Mouse (Mus musculus) cortical plate, adult 2 months (tissue): ENCODE results near the gene Rbm48. TPM values are rescaled to one million over a fixed set of nuclear protein-coding genes. Genes with fewer than 3 reads are reported as not detected.

ENCODE experiments used
- H3K27ac ChIP-seq: fragments of 200-500 bp; 2 replicates; pipeline ENCODE4 v1.5.1; 2012; ENCODE audit warnings: low read length, control low read depth, inconsistent platforms; ENCODE audit not compliant: insufficient read depth
- H3K4me1 ChIP-seq: fragments of 200-500 bp; 2 replicates; pipeline ENCODE4 v1.6.1; 2011; ENCODE audit warnings: low read length; ENCODE audit not compliant: control insufficient read depth, insufficient read depth
- H3K4me3 ChIP-seq: fragments of 200-500 bp; 2 replicates; pipeline ENCODE4 v1.5.1; 2011; ENCODE audit warnings: mild to moderate bottlenecking, low read length, control low read depth; ENCODE audit not compliant: insufficient read depth
- CTCF ChIP-seq: fragments of 200-500 bp; IDR thresholded peaks from 2 replicates; pipeline ENCODE4 v1.5.1; 2011; ENCODE audit warnings: mild to moderate bottlenecking, control low read depth, low read length; ENCODE audit not compliant: insufficient read depth; ENCODE audit errors: extremely low read depth
- POLR2A ChIP-seq: fragments of 200-500 bp; IDR thresholded peaks from 2 replicates; pipeline ENCODE4 v1.6.1; 2011; ENCODE audit warnings: mild to moderate bottlenecking, low read length, control low read depth; ENCODE audit not compliant: insufficient read depth; ENCODE audit errors: extremely low read depth
- polyA plus RNA-seq: library from polyadenylated mRNA; depleted of rRNA; stranded (reverse); fragments of >200 nt; gene quantifications from 2 replicates; pipeline ENCODE4 v1.2.3, GENCODE M21; 2012

Gene Rbm48
- polyA plus RNA-seq, 1 experiment, result 11.0 TPM

DNA sequence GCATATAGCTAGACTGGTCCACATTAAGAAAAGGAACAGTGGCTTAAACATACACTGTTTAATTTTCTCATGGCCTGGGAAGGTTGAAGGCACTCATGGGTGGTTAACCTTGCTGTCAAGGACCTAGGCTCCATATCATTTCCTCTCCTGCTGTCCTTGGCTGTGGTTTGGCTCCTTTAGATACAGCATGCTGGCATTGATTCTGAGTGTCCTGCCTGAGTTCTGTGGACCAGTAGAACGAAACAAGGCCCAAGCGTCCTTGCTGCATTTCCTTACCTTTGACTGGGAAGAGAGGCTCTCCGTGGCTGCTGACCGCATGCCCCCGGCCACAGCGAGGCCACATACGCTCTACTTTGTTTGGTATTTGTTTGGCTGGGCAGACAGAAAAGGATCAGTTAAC lies 12.9 kb upstream of the Rbm48 start:
- TF ChIP-seq CTCF (no peak), POLR2A (no peak)
- H3K27ac ChIP-seq, result no peak overlapping the region
- no peaks in the 10 kb centered on the region for H3K4me1 ChIP-seq
- no peak overlapping the region for H3K4me3 ChIP-seq

- Histone ChIP-seq H3K4me1 (no peaks in the 10 kb centered on the region), H3K27ac (no peak overlapping the region), H3K4me3 (no peak overlapping the region)
- no peak for TF ChIP-seq POLR2A
- TF ChIP-seq CTCF, result no peak
Observed at GRCm38 (mm10) chr5:3607114-3607513, 10.7 kb upstream of the Rbm48 start.

GRCm38 (mm10) chr5:3600790-3601189 lies 4.4 kb upstream of the Rbm48 start:
- TF ChIP-seq POLR2A (no peak), CTCF (no peak)
- Histone ChIP-seq H3K4me1 (peaks cover 1% of the 10 kb centered on the region; the same call in 1 of the 2 replicates), H3K27ac (no peak overlapping the region), H3K4me3 (no peak overlapping the region)

DNA sequence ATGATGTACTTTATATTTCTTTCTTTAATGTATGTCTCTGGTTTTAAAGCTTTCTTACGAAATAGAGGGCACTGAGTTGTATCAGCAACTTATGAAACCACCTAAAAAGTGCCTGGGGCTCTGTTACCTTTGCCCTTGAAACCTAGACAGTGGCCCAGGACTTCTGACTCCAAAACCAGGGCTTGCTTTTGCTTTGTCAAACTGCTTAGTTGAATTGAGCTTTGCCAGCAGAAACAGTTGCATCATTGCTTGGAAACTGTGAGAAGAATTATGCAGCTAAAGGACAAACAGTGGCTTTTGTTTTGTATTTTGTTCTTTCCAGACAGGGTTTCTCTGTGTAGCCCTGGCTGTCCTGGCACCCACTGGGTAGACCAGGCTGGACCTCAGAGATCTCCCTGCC lies 3.9 kb upstream of the Rbm48 start:
- H3K4me3 ChIP-seq, result no peak overlapping the region
- no peak overlapping the region for H3K27ac ChIP-seq
- peaks cover 1% of the 10 kb centered on the region; the same call in 1 of the 2 replicates for H3K4me1 ChIP-seq
- TF ChIP-seq CTCF (no peak), POLR2A (no peak)

GRCm38 (mm10) chr5:3598766-3599165 lies 2.4 kb upstream of the Rbm48 start:
- TF ChIP-seq POLR2A (no peak), CTCF (no peak)
- Histone ChIP-seq H3K27ac (no peak overlapping the region), H3K4me3 (no peak overlapping the region), H3K4me1 (peaks cover 5% of the 10 kb centered on the region)

DNA sequence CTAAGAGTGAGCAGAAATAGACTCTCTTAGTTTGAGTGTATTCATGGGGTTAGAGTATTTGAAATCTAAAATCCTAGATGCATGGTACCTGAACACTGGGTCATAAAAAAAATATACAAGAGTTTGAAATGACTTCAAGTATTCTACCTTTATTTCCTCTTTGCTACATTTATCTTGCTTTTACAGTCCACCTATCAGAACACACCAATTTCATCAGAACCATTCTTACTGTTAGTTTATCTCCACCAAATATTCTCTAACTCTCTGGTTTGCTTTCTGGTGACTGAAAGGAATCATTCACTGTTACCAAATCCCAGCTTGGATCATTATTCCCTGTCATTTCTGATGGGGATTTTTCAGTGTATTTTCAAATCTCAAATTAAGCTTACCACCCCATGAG lies 786 bp upstream of the Rbm48 start:
- TF ChIP-seq CTCF (no peak), POLR2A (no peak)
- Histone ChIP-seq H3K27ac (no peak overlapping the region), H3K4me3 (peak overlapping the region; percentile 80; the same call in 1 of the 2 replicates), H3K4me1 (peaks cover 5% of the 10 kb centered on the region)

- peaks cover 5% of the 10 kb centered on the region for H3K4me1 ChIP-seq
- TF ChIP-seq POLR2A (peak; percentile 56), CTCF (no peak)
- H3K4me3 ChIP-seq, result peak within 1 kb of the TSS; percentile 80
- H3K27ac ChIP-seq, result peak within 1 kb of the TSS; percentile 80
Observed at GRCm38 (mm10) chr5:3595693-3596398, 539 bp downstream of the Rbm48 start, which contains the start of gene Pex1. Gene Pex1, plus strand, starts transcription at chr5:3596066.

DNA sequence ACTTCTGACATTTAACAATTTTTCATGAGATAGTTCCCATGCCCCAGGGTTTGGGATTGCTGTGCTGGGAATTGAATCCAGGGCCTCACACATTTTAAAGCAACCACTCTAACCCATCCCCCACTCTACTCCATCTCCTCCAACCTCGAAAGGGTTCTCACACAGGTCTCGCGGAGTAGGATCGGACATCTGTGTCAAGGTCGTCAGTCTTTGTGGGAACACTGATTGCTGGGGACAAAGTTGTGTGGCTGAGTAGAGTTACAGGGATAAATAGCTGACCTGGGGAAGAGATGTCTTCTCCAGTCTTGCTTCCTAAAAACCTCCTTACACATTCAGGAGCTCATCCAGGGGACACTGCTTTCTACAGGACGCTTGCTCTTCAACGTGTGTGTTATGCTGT lies 17.3 kb downstream of the Rbm48 start:
- Histone ChIP-seq H3K4me3 (no peak overlapping the region), H3K4me1 (peaks cover 5% of the 10 kb centered on the region; the same call in 1 of the 2 replicates), H3K27ac (no peak overlapping the region)
- TF ChIP-seq POLR2A (no peak), CTCF (no peak)

DNA sequence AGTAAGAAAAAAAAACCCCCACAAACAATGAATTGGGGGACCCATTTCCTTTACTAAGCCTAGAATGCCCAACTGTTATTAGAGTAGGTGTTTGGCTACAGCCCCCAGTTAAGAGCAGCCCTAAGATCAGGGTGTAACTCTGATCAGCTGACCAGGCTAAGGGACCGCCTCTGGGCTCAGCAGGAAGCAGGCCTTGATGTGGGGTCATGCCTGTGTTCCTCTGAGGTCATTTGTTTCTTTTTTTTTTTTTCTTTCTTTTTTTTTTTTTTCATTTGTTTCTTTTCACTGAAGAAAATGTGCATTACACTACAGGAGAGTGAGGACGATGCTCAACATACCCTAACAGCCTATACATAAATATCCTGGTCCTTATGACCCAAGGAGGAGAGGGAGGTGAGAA lies 18.4 kb downstream of the Rbm48 start:
- no peak for TF ChIP-seq POLR2A
- no peak for TF ChIP-seq CTCF
- Histone ChIP-seq H3K4me1 (no peaks in the 10 kb centered on the region), H3K4me3 (no peak overlapping the region), H3K27ac (no peak overlapping the region)

GRCm38 (mm10) chr5:3574825-3575224 lies 21.6 kb downstream of the Rbm48 start:
- Histone ChIP-seq H3K4me3 (no peak overlapping the region), H3K4me1 (no peaks in the 10 kb centered on the region), H3K27ac (no peak overlapping the region)
- TF ChIP-seq CTCF, result no peak
